Mouse (Mus musculus) bone marrow, adult 2 months (tissue): ENCODE measurements at regions not wholly inside any gene's neighbourhood (a gene's known extent, or its start where the extent isn't known, plus 50 kb on each side); places are given as distances from the start of the nearest gene placed in this dataset.

ENCODE experiments used
- H3K27ac ChIP-seq: fragments of 200-500 bp; 2 replicates; pipeline ENCODE4 v1.5.1; 2012; ENCODE audit warnings: low read depth, mild to moderate bottlenecking, control low read depth, inconsistent platforms, low read length; ENCODE audit not compliant: control insufficient read depth, poor library complexity, insufficient read depth
- H3K4me1 ChIP-seq: fragments of 200-500 bp; 2 replicates; pipeline ENCODE4 v1.6.1; 2011; ENCODE audit warnings: low read length; ENCODE audit not compliant: control insufficient read depth, insufficient read depth
- H3K4me3 ChIP-seq: fragments of 200-500 bp; replicated peaks from 2 replicates; pipeline ENCODE3; 2011; ENCODE audit warnings: mild to moderate bottlenecking, low read depth, low read length, control low read depth; ENCODE audit not compliant: control insufficient read depth
- CTCF ChIP-seq: fragments of 200-500 bp; IDR thresholded peaks from 2 replicates; pipeline ENCODE4 v1.5.1; 2011; ENCODE audit warnings: low read length, control low read depth; ENCODE audit not compliant: control insufficient read depth, insufficient read depth
- POLR2A ChIP-seq: fragments of 200-500 bp; IDR thresholded peaks from 2 replicates; pipeline ENCODE4 v1.6.1; 2011; ENCODE audit warnings: low read depth, mild to moderate bottlenecking, control low read depth, low read length, borderline replicate concordance; ENCODE audit not compliant: control insufficient read depth
- WGBS: fragments of 180-500 bp; shearing (Covaris S2); methylation state at CpG from one replicate; pipeline ENCODE4 v1.1.7; 2018; 5-methylcytosine and 5-hydroxymethylcytosine counted together

- WGBS: 86% methylated on average over 9 of the region's 9 CpGs
- Histone ChIP-seq H3K4me3 (no peak overlapping the region), H3K27ac (no peak overlapping the region), H3K4me1 (no peaks in the 10 kb centered on the region; the same call in 1 of the 2 replicates)
- TF ChIP-seq CTCF (no peak), POLR2A (no peak)
Measured at GRCm38 (mm10) chr1:154982836-154983235, 98.5 kb upstream of the Cacna1e start.

- Histone ChIP-seq H3K4me1 (no peaks in the 10 kb centered on the region; the same call in 1 of the 2 replicates), H3K4me3 (no peak overlapping the region), H3K27ac (no peak overlapping the region)
- no peak for TF ChIP-seq POLR2A
- WGBS: 76% methylated on average over 8 of the region's 8 CpGs
Measured at GRCm38 (mm10) chr1:154981687-154982086, 97.4 kb upstream of the Cacna1e start.

- 52% methylated on average over 4 of the region's 4 CpGs for whole genome bisulfite sequencing
- H3K4me3 ChIP-seq: no peak overlapping the region
- H3K27ac ChIP-seq: no peak overlapping the region
- H3K4me1 ChIP-seq: no peaks in the 10 kb centered on the region
- TF ChIP-seq POLR2A: no peak
- no peak for TF ChIP-seq CTCF
Measured at GRCm38 (mm10) chr1:154975732-154976131, 91.4 kb upstream of the Cacna1e start.

GRCm38 (mm10) chr1:154961271-154961670, 77.0 kb upstream of the Cacna1e start:
- WGBS: 70% methylated on average over 4 of the region's 4 CpGs
- TF ChIP-seq POLR2A (no peak), CTCF (no peak)
- Histone ChIP-seq H3K27ac (no peak overlapping the region), H3K4me1 (no peaks in the 10 kb centered on the region; the same call in 1 of the 2 replicates), H3K4me3 (no peak overlapping the region)

- TF ChIP-seq POLR2A (no peak), CTCF (no peak)
- 76% methylated on average over 5 of the region's 5 CpGs for WGBS
- H3K4me1 ChIP-seq: no peaks in the 10 kb centered on the region; the same call in 1 of the 2 replicates
- no peak overlapping the region for H3K4me3 ChIP-seq
- H3K27ac ChIP-seq: no peak overlapping the region
Measured at GRCm38 (mm10) chr1:154956625-154957031, 72.3 kb upstream of the Cacna1e start.

- WGBS: 85% methylated on average over 2 of the region's 2 CpGs
- TF ChIP-seq CTCF: no peak
- no peak for TF ChIP-seq POLR2A
- H3K27ac ChIP-seq: no peak overlapping the region
- no peak overlapping the region for H3K4me3 ChIP-seq
- H3K4me1 ChIP-seq: no peaks in the 10 kb centered on the region; the same call in 1 of the 2 replicates
Measured at GRCm38 (mm10) chr1:154952679-154953078, 68.4 kb upstream of the Cacna1e start.
